Mouse (Mus musculus): ENCODE data around the gene Grik3.

DNA sequence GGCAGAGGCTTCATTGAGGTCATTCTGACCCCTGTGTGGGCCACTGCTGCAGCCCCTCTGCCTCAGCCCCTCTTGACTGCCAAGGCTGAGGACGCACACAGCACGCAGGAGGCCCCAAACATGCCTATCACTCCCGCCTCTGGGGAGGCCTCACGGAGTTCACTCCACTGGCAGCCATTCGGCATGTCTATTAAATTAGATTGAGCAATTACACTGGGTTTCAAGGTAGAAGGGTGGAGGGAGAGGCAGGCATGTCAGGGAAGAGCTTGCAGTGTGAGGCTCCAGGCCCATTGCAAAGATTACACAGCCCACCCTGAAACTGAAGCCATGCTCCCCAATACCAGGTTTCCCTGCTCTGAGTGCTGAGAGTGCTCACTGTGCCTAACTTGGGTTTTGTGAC, 34.0 kb upstream of the Grik3 start:
- TF ChIP-seq TAL1 (IDR thresholded peaks at IDR 0.05; ENCODE audit: low read length): no peak
- no peak for TF ChIP-seq GATA1 (IDR thresholded peaks at IDR 0.05; ENCODE audit: low read length)
